8 mouse cellular contexts compared by ENCODE assay signal in the genomic region with DNA sequence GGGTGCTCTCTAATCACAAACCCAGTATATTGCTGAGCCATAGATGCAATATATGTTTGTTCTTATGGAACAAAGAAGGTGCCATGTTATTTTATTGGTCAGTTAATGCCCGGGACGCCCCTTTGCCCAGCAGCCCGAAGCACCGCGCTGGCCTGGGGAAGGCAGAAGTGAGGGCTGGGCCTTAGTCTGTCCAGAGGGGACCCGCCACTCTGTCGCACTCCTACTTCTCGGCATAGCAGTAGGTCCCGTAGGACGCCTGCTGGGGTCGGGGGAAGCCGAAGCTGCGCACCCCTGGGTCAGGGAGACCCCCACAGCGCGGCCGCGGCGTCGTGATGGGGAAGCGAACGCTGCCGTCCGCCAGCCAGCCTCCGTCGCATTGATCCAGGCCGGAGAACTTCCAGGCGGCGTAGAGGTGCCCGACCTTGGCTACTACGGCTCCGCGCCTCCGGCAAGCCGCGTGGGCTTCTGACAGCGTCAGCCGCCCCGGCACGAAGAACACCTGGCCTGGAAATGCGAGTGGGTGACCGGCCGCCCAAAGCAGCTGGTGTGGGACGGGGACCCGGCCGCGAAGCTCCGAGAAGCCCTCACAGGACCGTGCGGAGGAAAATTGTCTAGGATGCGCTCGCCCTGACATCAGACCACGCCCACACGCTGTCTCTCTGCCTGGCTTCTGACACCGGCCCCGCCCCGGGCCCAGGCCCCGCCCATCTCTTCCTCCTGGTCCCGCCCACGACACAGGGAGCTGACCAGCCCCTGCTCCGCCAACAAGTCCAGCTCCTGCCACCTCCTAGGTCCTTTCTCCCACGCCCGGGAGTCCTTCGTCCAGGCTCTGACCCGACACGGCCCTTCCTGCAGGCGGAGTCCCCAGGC. TPM values are rescaled to one million over a fixed set of nuclear protein-coding genes. Genes with fewer than 3 reads are reported as not detected.
DNase-seq lines count a peak whose midpoint lies in the region; ATAC-seq and TF ChIP-seq lines count a peak whose summit lies in the region.

No protein-coding gene starts in this region.

- peak overlapping the region; percentile 83 for H3K4me3 ChIP-seq in E14TG2a.4 (replicated peaks; ENCODE audit: low read length)
- peak overlapping the region; percentile 56 for H3K4me3 ChIP-seq in forebrain, embryonic 13.5 days
- peak overlapping the region; percentile 56 for H3K4me3 ChIP-seq in liver, embryonic 15.5 days (replicated peaks)
- H3K4me3 ChIP-seq in neural tube, embryonic 12.5 days = peak overlapping the region; percentile 52
- peak overlapping the region; percentile 65 for H3K4me3 ChIP-seq in stomach, embryonic 16.5 days (replicated peaks; ENCODE audit: low read length)

- no peaks in the 10 kb centered on the region for H3K36me3 ChIP-seq in E14TG2a.4 (ENCODE audit: insufficient read depth, low read length)
- H3K36me3 ChIP-seq in forebrain, embryonic 13.5 days (ENCODE audit: poor library complexity, severe bottlenecking) = no peaks in the 10 kb centered on the region
- no peaks in the 10 kb centered on the region for H3K36me3 ChIP-seq in liver, embryonic 15.5 days (replicated peaks)
- H3K36me3 ChIP-seq in neural tube, embryonic 12.5 days = no peaks in the 10 kb centered on the region
- H3K36me3 ChIP-seq in stomach, embryonic 16.5 days (ENCODE audit: control insufficient read depth, insufficient read depth, low read length) = no peaks in the 10 kb centered on the region

- no peak overlapping the region for H3K27ac ChIP-seq in forebrain, embryonic 13.5 days
- no peak overlapping the region for H3K27ac ChIP-seq in liver, embryonic 15.5 days (replicated peaks)
- H3K27ac ChIP-seq in neural tube, embryonic 12.5 days = no peak overlapping the region
- no peak overlapping the region for H3K27ac ChIP-seq in stomach, embryonic 16.5 days (ENCODE audit: low read length)

- H3K9me3 ChIP-seq in E14TG2a.4 (ENCODE audit: low read length) = no peaks in the 10 kb centered on the region
- H3K9me3 ChIP-seq in forebrain, embryonic 13.5 days (replicated peaks) = no peaks in the 10 kb centered on the region
- H3K9me3 ChIP-seq in liver, embryonic 15.5 days (replicated peaks) = no peaks in the 10 kb centered on the region
- no peaks in the 10 kb centered on the region for H3K9me3 ChIP-seq in neural tube, embryonic 12.5 days
- H3K9me3 ChIP-seq in stomach, embryonic 16.5 days (replicated peaks; ENCODE audit: control insufficient read depth, low read length) = no peaks in the 10 kb centered on the region

- 1% methylated on average over 65 of the region's 66 CpGs for WGBS in forebrain, embryonic 13.5 days
- 2% methylated on average over 66 of the region's 66 CpGs for WGBS in large intestine, adult 2 months
- 2% methylated on average over 66 of the region's 66 CpGs for WGBS in liver, embryonic 15.5 days (ENCODE audit: insufficient replicate concordance)
- WGBS in neural tube, embryonic 12.5 days = 1% methylated on average over 66 of the region's 66 CpGs
- WGBS in stomach, embryonic 16.5 days = 2% methylated on average over 66 of the region's 66 CpGs

- TF ChIP-seq CTCF in E14TG2a.4 (conservative IDR thresholded peaks at IDR 0.05; ENCODE audit: low read length) = no peak

- H3K4me1 ChIP-seq in E14TG2a.4 (replicated peaks; ENCODE audit: low read depth, low read length) = peaks cover 18% of the 10 kb centered on the region
- H3K4me1 ChIP-seq in forebrain, embryonic 13.5 days = peaks cover 22% of the 10 kb centered on the region
- peaks cover 17% of the 10 kb centered on the region for H3K4me1 ChIP-seq in liver, embryonic 15.5 days (replicated peaks)
- peaks cover 19% of the 10 kb centered on the region for H3K4me1 ChIP-seq in neural tube, embryonic 12.5 days
- H3K4me1 ChIP-seq in stomach, embryonic 16.5 days (ENCODE audit: control insufficient read depth, insufficient read depth, low read length) = peaks cover 14% of the 10 kb centered on the region

- ATAC-seq in forebrain, embryonic 13.5 days = peak; percentile 83
- ATAC-seq in liver, embryonic 15.5 days (ENCODE audit: insufficient read depth) = peak; percentile 71
- peak; percentile 87 for ATAC-seq in neural tube, embryonic 12.5 days (ENCODE audit: low FRiP score, low read depth)
- peak; percentile 91 for ATAC-seq in stomach, embryonic 16.5 days (ENCODE audit: insufficient read depth, low FRiP score)

- peak; percentile 92 for DNase-seq in cerebellum, adult 11 months
- peak; percentile 87 to 88 for DNase-seq in heart, postnatal 14 days
- peak; percentile 66 for DNase-seq in large intestine, adult 2 months (ENCODE audit: low read depth, low spot score)

- intact Hi-C loops in heart, postnatal 14 days (cut with DNase I) = no loop called here

- H3K27me3 ChIP-seq in E14TG2a.4 (ENCODE audit: insufficient read depth, low read length) = peaks cover 77% of the 10 kb centered on the region
- H3K27me3 ChIP-seq in forebrain, embryonic 13.5 days = peaks cover 83% of the 10 kb centered on the region
- peaks cover 89% of the 10 kb centered on the region for H3K27me3 ChIP-seq in liver, embryonic 15.5 days
- peaks cover 75% of the 10 kb centered on the region for H3K27me3 ChIP-seq in neural tube, embryonic 12.5 days (replicated peaks)
- peaks cover 63% of the 10 kb centered on the region for H3K27me3 ChIP-seq in stomach, embryonic 16.5 days (ENCODE audit: control insufficient read depth, insufficient read depth, low read length)

- H3K4me2 ChIP-seq in forebrain, embryonic 13.5 days = peak overlapping the region; percentile 98
- peak overlapping the region; percentile 80 for H3K4me2 ChIP-seq in liver, embryonic 15.5 days
- peak overlapping the region; percentile 99 for H3K4me2 ChIP-seq in neural tube, embryonic 12.5 days (replicated peaks)
- H3K4me2 ChIP-seq in stomach, embryonic 16.5 days (ENCODE audit: low read depth, low read length) = peak overlapping the region; percentile 100

- peak overlapping the region; percentile 63 for H3K9ac ChIP-seq in forebrain, embryonic 13.5 days
- H3K9ac ChIP-seq in liver, embryonic 15.5 days = no peak overlapping the region
- peak overlapping the region; percentile 53 for H3K9ac ChIP-seq in neural tube, embryonic 12.5 days
- peak overlapping the region; percentile 60 for H3K9ac ChIP-seq in stomach, embryonic 16.5 days (ENCODE audit: low read length)

RNA-seq across cellular contexts. Expression of gene Hapln2, which starts 4.8 kb away (rescaled TPM):
- 0.11 and 0.36 TPM in 2 replicates for polyA plus RNA-seq in forebrain, embryonic 13.5 days (2015; fragmentation: Nextera tagmentation; extraction: Ambion mirVana)
- total RNA-seq in heart, postnatal 14 days (2021) = not detected
- polyA plus RNA-seq in large intestine, adult 2 months (2012; rRNA removed) = not detected in 2 replicates
- polyA plus RNA-seq in liver, embryonic 15.5 days (2015; fragmentation: Nextera tagmentation; extraction: Ambion mirVana) = not detected in 2 replicates
- polyA plus RNA-seq in neural tube, embryonic 12.5 days (2016; fragmentation: Nextera tagmentation; extraction: Ambion mirVana) = 0.24 and 0.60 TPM in 2 replicates
- polyA plus RNA-seq in stomach, embryonic 16.5 days (2015; fragmentation: Nextera tagmentation; extraction: Ambion mirVana) = 0.18 TPM in 1 of 2 replicates, not detected in the other

RNA-seq across cellular contexts. Expression of gene Gpatch4, which starts 20.4 kb away (rescaled TPM):
- polyA plus RNA-seq in forebrain, embryonic 13.5 days (2015; fragmentation: Nextera tagmentation; extraction: Ambion mirVana) = 29.7 and 30.7 TPM in 2 replicates
- 1 to 10 TPM; 6.6 to 9.0 TPM for total RNA-seq in heart, postnatal 14 days (2021)
- 8.0 and 9.3 TPM in 2 replicates for polyA plus RNA-seq in large intestine, adult 2 months (2012; rRNA removed)
- 14.3 and 18.1 TPM in 2 replicates for polyA plus RNA-seq in liver, embryonic 15.5 days (2015; fragmentation: Nextera tagmentation; extraction: Ambion mirVana)
- 28.9 and 29.1 TPM in 2 replicates for polyA plus RNA-seq in neural tube, embryonic 12.5 days (2016; fragmentation: Nextera tagmentation; extraction: Ambion mirVana)
- polyA plus RNA-seq in stomach, embryonic 16.5 days (2015; fragmentation: Nextera tagmentation; extraction: Ambion mirVana) = 29.7 and 30.1 TPM in 2 replicates

RNA-seq across cellular contexts. Expression of gene Bcan, which starts 22.5 kb away (rescaled TPM):
- 9.5 and 9.6 TPM in 2 replicates for polyA plus RNA-seq in forebrain, embryonic 13.5 days (2015; fragmentation: Nextera tagmentation; extraction: Ambion mirVana)
- under 1 TPM; 0.15 to 0.29 TPM for total RNA-seq in heart, postnatal 14 days (2021)
- polyA plus RNA-seq in large intestine, adult 2 months (2012; rRNA removed) = 0.20 TPM in 1 of 2 replicates, not detected in the other
- 0.10 TPM in 1 of 2 replicates, not detected in the other for polyA plus RNA-seq in liver, embryonic 15.5 days (2015; fragmentation: Nextera tagmentation; extraction: Ambion mirVana)
- polyA plus RNA-seq in neural tube, embryonic 12.5 days (2016; fragmentation: Nextera tagmentation; extraction: Ambion mirVana) = 2.4 and 4.1 TPM in 2 replicates
- polyA plus RNA-seq in stomach, embryonic 16.5 days (2015; fragmentation: Nextera tagmentation; extraction: Ambion mirVana) = 0.34 and 0.52 TPM in 2 replicates

RNA-seq across cellular contexts. Expression of gene Naxe, which starts 35.7 kb away (rescaled TPM):
- polyA plus RNA-seq in forebrain, embryonic 13.5 days (2015; fragmentation: Nextera tagmentation; extraction: Ambion mirVana) = 154 and 157 TPM in 2 replicates
- total RNA-seq in heart, postnatal 14 days (2021) = 10 to 100 TPM; 61.0 to 61.1 TPM
- 62.6 and 75.5 TPM in 2 replicates for polyA plus RNA-seq in large intestine, adult 2 months (2012; rRNA removed)
- polyA plus RNA-seq in liver, embryonic 15.5 days (2015; fragmentation: Nextera tagmentation; extraction: Ambion mirVana) = 75.0 and 81.5 TPM in 2 replicates
- 129 and 141 TPM in 2 replicates for polyA plus RNA-seq in neural tube, embryonic 12.5 days (2016; fragmentation: Nextera tagmentation; extraction: Ambion mirVana)
- polyA plus RNA-seq in stomach, embryonic 16.5 days (2015; fragmentation: Nextera tagmentation; extraction: Ambion mirVana) = 166 and 173 TPM in 2 replicates

RNA-seq across cellular contexts. Expression of gene Nes, which starts 51.7 kb away (rescaled TPM):
- 76.3 and 79.9 TPM in 2 replicates for polyA plus RNA-seq in forebrain, embryonic 13.5 days (2015; fragmentation: Nextera tagmentation; extraction: Ambion mirVana)
- 10 to 100 TPM; 32.5 to 39.0 TPM for total RNA-seq in heart, postnatal 14 days (2021)
- 0.87 and 1.4 TPM in 2 replicates for polyA plus RNA-seq in large intestine, adult 2 months (2012; rRNA removed)
- 2.2 and 2.3 TPM in 2 replicates for polyA plus RNA-seq in liver, embryonic 15.5 days (2015; fragmentation: Nextera tagmentation; extraction: Ambion mirVana)
- 140 and 169 TPM in 2 replicates for polyA plus RNA-seq in neural tube, embryonic 12.5 days (2016; fragmentation: Nextera tagmentation; extraction: Ambion mirVana)
- polyA plus RNA-seq in stomach, embryonic 16.5 days (2015; fragmentation: Nextera tagmentation; extraction: Ambion mirVana) = 7.7 and 10.2 TPM in 2 replicates
